Mouse (Mus musculus) kidney, postnatal 25 days (tissue): ENCODE results near the gene Pla2g12b.
"Not testable (repeated sequence)": the region's sequence is repeated elsewhere in the genome, so short reads cannot be mapped to it uniquely, and the experiment has no call there.

Source experiments
- DNase-seq, 2 experiments: peaks; one replicate each; pipeline ENCODE4 v3.0.0; 2021; ENCODE audit warnings: mixed read lengths in 2 of 2

The Pla2g12b gene

GRCm38 (mm10) chr10:59402899-59403792 is at the start of gene Pla2g12b:
Gene Pla2g12b (plus strand): TSS chr10:59403660.
- DNase-seq, result no peak

DNA sequence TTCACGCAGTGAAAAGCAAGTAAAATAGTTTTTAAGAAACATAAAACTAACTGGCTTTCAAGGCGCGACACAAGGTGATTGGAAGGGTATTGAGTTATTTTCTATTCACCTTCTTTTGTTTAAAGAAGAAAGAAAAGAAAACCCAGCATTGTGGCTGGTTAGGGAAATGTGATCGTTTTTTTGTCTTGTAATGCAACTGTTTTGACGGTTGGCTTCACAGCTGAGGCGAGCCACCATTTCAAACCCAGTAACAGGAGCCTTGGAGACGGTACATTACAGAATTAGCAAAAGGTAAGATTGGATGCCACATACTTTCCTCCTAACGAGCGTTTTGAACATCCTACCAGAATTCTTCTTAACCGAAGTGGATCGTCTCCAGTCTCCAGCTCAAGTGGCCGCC is 49.3 kb upstream of the Pla2g12b start:
- DNase-seq, result no peak

- no peak for DNase-seq
These were observed 48.4 kb upstream of the Pla2g12b start for GRCm38 (mm10) chr10:59355020-59355419.

DNA sequence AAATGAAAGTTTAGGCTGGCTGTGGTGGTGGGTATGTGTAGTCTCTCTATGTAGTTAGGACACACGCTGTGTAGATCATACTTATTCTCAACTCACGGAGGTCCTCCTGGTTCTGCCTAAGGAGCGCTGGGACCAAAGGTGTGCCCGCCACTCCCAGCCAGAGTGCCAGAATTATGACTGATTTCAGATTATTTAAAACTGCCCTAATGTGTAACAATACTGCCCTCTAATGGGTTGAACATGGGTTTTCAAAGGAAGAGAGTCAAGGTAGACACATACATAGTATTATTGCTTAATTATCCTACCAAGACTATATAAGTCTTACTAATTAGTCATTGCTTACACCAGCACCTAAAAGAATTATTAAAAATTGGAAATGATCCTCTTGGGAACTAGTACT is 44.7 kb upstream of the Pla2g12b start:
- no peak for DNase-seq

DNA sequence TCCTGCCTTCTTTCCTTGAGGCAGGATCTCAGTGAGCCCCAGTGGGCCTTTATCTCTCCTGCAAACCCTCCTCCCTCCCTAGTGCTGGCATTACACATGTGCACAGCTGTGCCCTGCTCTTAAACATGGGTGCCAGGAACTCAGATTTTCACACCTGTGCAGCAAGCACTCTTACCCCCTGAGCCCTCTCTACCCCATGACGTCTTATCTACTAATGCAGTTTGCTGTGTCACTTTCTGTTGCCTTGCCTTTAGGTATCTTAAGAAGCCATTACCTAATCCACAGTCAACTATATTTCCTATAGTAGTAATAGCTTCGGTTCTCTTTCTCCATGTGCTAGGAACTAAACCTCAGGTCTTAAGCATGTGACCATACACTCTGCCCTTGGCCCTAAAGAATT is 40.3 kb upstream of the Pla2g12b start:
- DNase-seq, result no peak

DNA sequence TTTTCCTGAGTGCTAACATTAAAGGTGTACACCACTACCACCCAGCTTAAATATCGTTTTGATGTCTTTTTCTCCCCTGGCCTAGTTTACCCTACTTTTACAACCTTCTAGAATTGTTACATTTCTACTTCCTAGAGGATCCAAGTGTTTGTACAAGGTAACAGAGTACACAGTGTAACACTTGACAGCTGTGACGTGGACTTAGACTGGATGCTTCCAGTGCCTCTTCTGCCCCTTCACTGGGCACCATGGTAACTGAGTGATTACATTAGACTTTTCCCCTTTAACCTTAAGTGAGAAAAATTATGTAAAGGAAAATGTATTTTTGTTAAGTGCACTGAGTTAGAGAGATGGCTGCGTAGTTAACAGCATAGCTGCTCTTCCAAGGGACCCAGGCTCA is 38.9 kb upstream of the Pla2g12b start:
- no peak for DNase-seq

- no peak for DNase-seq
These were observed 37.5 kb upstream of the Pla2g12b start for GRCm38 (mm10) chr10:59365804-59366589.

GRCm38 (mm10) chr10:59366746-59367145 is 36.7 kb upstream of the Pla2g12b start:
- no peak for DNase-seq

GRCm38 (mm10) chr10:59367206-59367605 is 36.3 kb upstream of the Pla2g12b start:
- no peak for DNase-seq

DNA sequence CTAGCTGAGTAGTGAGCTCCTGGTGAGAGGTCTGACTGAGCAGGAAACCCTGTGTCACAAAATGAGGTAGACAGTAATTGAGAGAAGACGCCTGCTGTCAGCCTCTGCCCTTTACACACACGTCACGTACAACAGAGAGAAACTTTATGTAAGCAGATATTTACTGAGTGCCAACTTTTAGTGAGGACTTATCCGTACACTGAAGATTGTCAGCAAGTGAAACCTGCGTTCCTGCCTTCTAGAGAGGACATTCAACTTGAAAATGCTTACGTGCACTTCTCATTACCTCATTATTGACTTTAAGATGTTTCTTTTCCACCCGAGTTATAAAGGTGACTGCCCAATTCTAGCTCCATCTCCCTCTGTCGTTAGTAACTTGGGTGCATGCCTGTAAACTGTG is 34.7 kb upstream of the Pla2g12b start:
- DNase-seq, result no peak

GRCm38 (mm10) chr10:59369426-59369825 is 34.0 kb upstream of the Pla2g12b start:
- no peak for DNase-seq

- no peak for DNase-seq
These were observed 25.6 kb upstream of the Pla2g12b start for GRCm38 (mm10) chr10:59377906-59378305.

DNA sequence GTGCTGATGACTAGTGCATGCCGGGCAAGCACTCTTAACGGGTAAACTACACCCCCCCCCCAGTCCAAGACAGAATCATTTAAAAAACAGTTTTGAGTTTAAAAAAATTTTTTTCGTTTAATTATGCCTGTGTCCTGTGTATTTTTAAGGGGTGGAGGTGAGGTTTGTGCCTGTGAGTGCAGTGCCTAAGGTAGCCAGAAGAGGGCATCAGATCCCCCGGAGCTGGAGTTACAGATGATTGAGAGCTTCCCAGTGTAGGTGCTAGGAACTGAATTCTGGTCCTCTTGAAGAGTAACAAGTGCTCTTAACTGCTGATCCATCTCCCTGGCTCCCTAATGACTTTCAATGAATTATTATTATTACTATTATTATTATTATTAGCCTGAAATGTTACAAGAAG is 24.7 kb upstream of the Pla2g12b start:
- DNase-seq, result no peak

GRCm38 (mm10) chr10:59379927-59380326 is 23.5 kb upstream of the Pla2g12b start:
- no peak for DNase-seq

GRCm38 (mm10) chr10:59380411-59380821 is 23.0 kb upstream of the Pla2g12b start:
- no peak for DNase-seq

DNA sequence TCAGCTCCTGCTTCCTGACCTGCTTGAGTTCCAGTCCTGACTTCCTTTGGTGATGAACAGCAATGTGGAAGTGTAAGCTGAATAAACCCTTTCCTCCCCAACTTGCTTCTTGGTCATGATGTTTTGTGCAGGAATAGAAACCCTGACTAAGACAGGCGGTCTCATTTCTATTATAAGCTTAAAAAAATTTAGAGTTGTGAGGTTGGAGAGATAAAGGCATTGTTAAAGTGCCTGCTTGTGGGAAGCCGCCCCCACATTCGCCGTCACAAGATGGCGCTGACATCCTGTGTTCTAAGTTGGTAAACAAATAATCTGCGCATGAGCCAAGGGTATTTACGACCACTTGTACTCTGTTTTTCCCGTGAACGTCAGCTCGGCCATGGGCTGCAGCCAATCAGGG is 21.9 kb upstream of the Pla2g12b start:
- not testable (repeated sequence) for DNase-seq

DNA sequence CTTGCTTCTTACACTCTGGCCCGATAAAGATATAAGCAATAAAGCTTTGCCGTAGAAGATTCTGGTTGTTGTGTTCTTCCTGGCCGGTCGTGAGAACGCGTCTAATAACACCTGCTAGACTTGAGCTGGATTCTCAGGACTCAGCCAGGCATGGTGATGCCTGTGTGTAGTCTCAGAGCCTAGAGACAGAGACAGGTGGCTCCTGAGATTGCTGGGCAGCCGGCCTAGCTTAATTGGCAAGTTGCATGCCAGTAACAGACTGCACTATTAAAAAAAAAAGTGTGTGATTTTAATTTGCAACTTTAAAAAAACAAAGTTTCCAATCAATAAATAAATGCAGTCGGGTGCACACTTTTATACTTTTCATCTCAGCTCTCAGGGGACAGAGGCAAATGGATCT is 16.5 kb upstream of the Pla2g12b start:
- DNase-seq, result no peak

DNA sequence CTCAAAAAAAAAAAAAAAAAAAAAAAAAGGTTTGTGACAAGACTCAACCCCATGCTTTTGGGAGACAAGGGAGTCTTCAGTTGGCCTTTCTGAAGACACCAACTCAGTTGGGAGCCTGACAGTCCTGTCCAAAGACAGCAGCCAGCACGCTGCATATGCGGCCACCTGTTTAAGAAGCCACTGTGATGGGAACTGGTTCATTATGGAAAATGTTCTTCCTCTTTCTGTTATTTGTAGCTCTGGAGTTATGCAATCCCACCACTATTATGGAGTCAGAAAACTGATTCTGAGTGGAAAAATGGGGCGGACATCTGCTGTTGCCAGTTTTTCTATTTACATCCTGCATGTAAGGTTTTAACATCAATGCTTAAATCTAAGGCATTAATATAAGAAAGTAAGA is 13.8 kb upstream of the Pla2g12b start:
- DNase-seq, result no peak

DNA sequence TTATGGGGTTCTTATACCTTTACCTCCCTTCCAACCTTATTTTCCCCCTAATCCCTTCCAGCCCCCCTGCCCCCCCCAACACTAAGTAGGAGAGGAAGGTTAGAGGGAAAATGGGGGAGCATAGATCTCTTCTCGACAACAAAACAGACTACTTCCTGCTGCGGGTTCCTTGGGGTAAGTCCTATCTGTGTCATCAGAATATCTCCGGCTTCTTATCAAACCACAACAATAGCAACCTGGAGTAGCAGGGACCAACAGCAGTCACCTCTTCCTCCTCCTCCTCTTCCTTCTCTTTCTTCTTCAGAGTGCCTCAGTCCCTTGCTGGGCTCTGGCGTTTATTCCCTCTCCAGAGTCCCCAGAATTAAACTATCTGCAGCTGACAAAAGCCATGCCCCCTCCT is 11.6 kb upstream of the Pla2g12b start:
- DNase-seq, result no peak

- DNase-seq, result not testable (repeated sequence)
These were observed 8.0 kb upstream of the Pla2g12b start, which contains the start of gene Gm10273 for GRCm38 (mm10) chr10:59395461-59395860. Gene Gm10273 (plus strand): TSS chr10:59395632.

DNA sequence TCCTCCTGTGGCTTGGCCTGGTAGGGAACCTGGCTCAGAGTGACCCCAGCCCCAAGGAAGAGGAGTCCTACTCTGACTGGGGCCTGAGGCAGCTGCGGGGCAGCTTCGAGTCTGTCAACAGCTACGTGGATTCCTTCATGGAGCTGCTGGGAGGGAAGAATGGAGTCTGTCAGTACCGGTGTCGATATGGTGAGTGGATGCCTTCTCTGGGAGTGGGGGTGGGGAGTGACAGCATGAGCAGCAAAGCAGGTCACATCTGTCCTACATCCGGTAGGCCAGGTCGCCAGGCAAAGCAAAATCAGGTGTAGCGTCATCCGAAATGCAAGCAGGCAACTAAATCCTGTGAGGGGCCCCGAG is 311 bp downstream of the Pla2g12b start:
- no peak for DNase-seq

- DNase-seq, result no peak
These were observed 5.0 kb downstream of the Pla2g12b start for GRCm38 (mm10) chr10:59408499-59408898.

- no peak for DNase-seq
These were observed 6.8 kb downstream of the Pla2g12b start for GRCm38 (mm10) chr10:59410264-59410663.

GRCm38 (mm10) chr10:59413711-59414110 is 10.3 kb downstream of the Pla2g12b start:
- no peak for DNase-seq
